8 mouse cellular contexts compared by ENCODE assay signal in the genomic region with DNA sequence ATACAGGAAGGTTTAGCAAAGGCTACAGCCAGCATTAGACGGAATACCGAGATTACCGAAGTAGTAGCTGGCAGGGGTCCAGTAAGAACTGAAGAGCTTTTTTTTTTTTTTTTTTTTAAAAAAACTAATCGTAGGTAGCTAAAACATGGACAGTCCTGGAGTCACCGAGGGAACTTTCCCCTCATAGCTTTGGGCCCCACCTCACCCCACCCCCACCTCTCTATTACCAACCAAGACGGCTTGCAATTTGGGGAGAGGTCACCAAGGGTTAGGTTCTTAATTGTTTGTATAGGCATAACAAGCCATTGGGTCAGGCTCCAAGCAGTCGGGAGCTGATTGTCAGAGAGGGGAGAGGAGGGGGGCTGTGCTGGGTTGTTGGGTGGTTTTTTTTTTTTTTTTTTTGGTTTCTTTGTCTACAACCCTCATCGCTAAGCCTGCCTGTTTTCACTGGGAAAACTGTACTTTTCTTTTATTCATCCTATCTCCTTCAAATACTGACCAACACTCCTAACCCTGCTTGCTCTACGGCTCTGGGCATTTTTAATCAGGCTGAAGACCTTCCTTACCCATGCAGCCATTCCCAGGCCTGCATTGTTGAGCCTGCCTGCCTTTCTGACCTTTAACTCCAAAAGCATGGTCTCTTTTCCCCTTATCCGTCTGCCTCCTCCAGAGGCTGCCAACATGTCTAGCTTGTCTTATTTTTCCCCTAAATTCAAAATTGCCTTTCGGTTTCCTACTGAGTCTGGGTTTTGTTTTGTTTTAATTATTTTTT. TPM values are rescaled to one million over a fixed set of nuclear protein-coding genes. Genes with fewer than 3 reads are reported as not detected.
DNase-seq lines count a peak whose midpoint lies in the region; ATAC-seq and TF ChIP-seq lines count a peak whose summit lies in the region.

No protein-coding gene starts in this region.

- peak overlapping the region; percentile 97 for H3K27ac ChIP-seq in heart, embryonic 15.5 days
- peak overlapping the region; percentile 92 for H3K27ac ChIP-seq in hindbrain, embryonic 15.5 days (replicated peaks)
- peak overlapping the region; percentile 93 for H3K27ac ChIP-seq in midbrain, postnatal 0 days (ENCODE audit: low read depth, low read length)

- 0 out of 2 replicates have a peak, but pooled peaks have one; percentile 1 for ATAC-seq in heart, embryonic 15.5 days (replicated peaks; ENCODE audit: insufficient number of reproducible peaks, insufficient read depth, low FRiP score, low read depth)
- ATAC-seq in hindbrain, embryonic 15.5 days (ENCODE audit: low FRiP score, low read depth): peak; percentile 27; the same call in 1 of the 2 replicates
- no peak; the same call in 1 of the 2 replicates for ATAC-seq in midbrain, postnatal 0 days (ENCODE audit: low FRiP score)

- peak overlapping the region; percentile 81 for H3K4me3 ChIP-seq in heart, embryonic 15.5 days
- H3K4me3 ChIP-seq in hindbrain, embryonic 15.5 days: peak overlapping the region; percentile 60
- H3K4me3 ChIP-seq in midbrain, postnatal 0 days (ENCODE audit: low read depth, low read length): peak overlapping the region; percentile 67

- no peaks in the 10 kb centered on the region for H3K9me3 ChIP-seq in heart, embryonic 15.5 days (replicated peaks)
- no peaks in the 10 kb centered on the region for H3K9me3 ChIP-seq in hindbrain, embryonic 15.5 days
- H3K9me3 ChIP-seq in midbrain, postnatal 0 days (ENCODE audit: low read length): no peaks in the 10 kb centered on the region

- TF ChIP-seq CTCF in brain, embryonic 14.5 days (IDR thresholded peaks at IDR 0.05; ENCODE audit: borderline replicate concordance, extremely low read depth, insufficient read depth, insufficient read length): no peak
- no peak for TF ChIP-seq CTCF in midbrain, postnatal 0 days (IDR thresholded peaks at IDR 0.05)

- TF ChIP-seq POLR2A in brain, embryonic 14.5 days (IDR thresholded peaks at IDR 0.05; ENCODE audit: borderline replicate concordance, extremely low read depth, insufficient read depth, insufficient read length, poor library complexity, severe bottlenecking): no peak

- intact Hi-C loops in heart, postnatal 14 days (cut with DNase I): loop anchor here (5.0 kb wide), 1 partner anchor 548 kb away; no protein-coding TSS in a partner anchor
- intact Hi-C loops in left cerebral cortex, postnatal 10 days (cut with DNase I): loop anchor here (5.0 kb wide), 1 partner anchor 728 kb away; no protein-coding TSS in a partner anchor

- peak overlapping the region; percentile 83 for H3K9ac ChIP-seq in heart, embryonic 15.5 days
- H3K9ac ChIP-seq in hindbrain, embryonic 15.5 days: peak overlapping the region; percentile 66
- peak overlapping the region; percentile 79 for H3K9ac ChIP-seq in midbrain, postnatal 0 days (replicated peaks; ENCODE audit: low read length, poor library complexity, severe bottlenecking)

- peaks cover 5% of the 10 kb centered on the region for H3K36me3 ChIP-seq in heart, embryonic 15.5 days
- no peaks in the 10 kb centered on the region for H3K36me3 ChIP-seq in hindbrain, embryonic 15.5 days
- H3K36me3 ChIP-seq in midbrain, postnatal 0 days (ENCODE audit: insufficient read depth, low read length): no peaks in the 10 kb centered on the region

- no peaks in the 10 kb centered on the region for H3K27me3 ChIP-seq in heart, embryonic 15.5 days
- H3K27me3 ChIP-seq in hindbrain, embryonic 15.5 days: no peaks in the 10 kb centered on the region
- no peaks in the 10 kb centered on the region for H3K27me3 ChIP-seq in midbrain, postnatal 0 days (ENCODE audit: insufficient read depth, low read length)

- DNase-seq in heart, postnatal 14 days: no peak
- DNase-seq in brain, embryonic 14.5 days (ENCODE audit: low read depth): peak; percentile 78
- no peak for DNase-seq in midbrain, postnatal 0 days (ENCODE audit: low spot score)
- no peak for DNase-seq in c-Kit-positive CD71-positive TER-119-positive erythroid progenitor cells, embryonic 14.5 days (ENCODE audit: low spot score)
- no peak for DNase-seq in left cerebral cortex, postnatal 10 days (ENCODE audit: extremely low spot score in 1 of 2, low spot score in 2 of 2)
- no peak for DNase-seq in lung, postnatal 4 days

- H3K4me1 ChIP-seq in heart, embryonic 15.5 days (replicated peaks): peaks cover 20% of the 10 kb centered on the region
- peaks cover 13% of the 10 kb centered on the region for H3K4me1 ChIP-seq in hindbrain, embryonic 15.5 days (replicated peaks)
- no peaks in the 10 kb centered on the region for H3K4me1 ChIP-seq in midbrain, postnatal 0 days (ENCODE audit: insufficient read depth, low read length)

- H3K4me2 ChIP-seq in heart, embryonic 15.5 days: peak overlapping the region; percentile 72
- peak overlapping the region; percentile 81 for H3K4me2 ChIP-seq in hindbrain, embryonic 15.5 days
- H3K4me2 ChIP-seq in midbrain, postnatal 0 days (ENCODE audit: low read depth, low read length, poor library complexity, severe bottlenecking): peak overlapping the region; percentile 73

- 8% methylated on average over 11 of the region's 11 CpGs for WGBS in heart, embryonic 15.5 days
- 2% methylated on average over 11 of the region's 11 CpGs for WGBS in hindbrain, embryonic 15.5 days
- WGBS in midbrain, postnatal 0 days: 5% methylated on average over 11 of the region's 11 CpGs

RNA-seq across cellular contexts. Expression of a gene that starts 0.8 kb away (rescaled TPM):
- polyA plus RNA-seq in heart, embryonic 15.5 days (2015; fragmentation: Nextera tagmentation; extraction: Ambion mirVana): 42.5 and 45.8 TPM in 2 replicates
- total RNA-seq in heart, postnatal 14 days (2021): 1 to 10 TPM; 1.0 to 2.3 TPM
- 8.7 and 11.4 TPM in 2 replicates for polyA plus RNA-seq in brain, embryonic 14.5 days (2012; rRNA removed)
- 12.0 and 14.5 TPM in 2 replicates for polyA plus RNA-seq in hindbrain, embryonic 15.5 days (2015; fragmentation: Nextera tagmentation; extraction: Ambion mirVana)
- 4.4 and 5.2 TPM in 2 replicates for total RNA-seq in midbrain, postnatal 0 days (2014; rRNA removed)
- polyA plus RNA-seq in midbrain, postnatal 0 days (2015; fragmentation: Nextera tagmentation; extraction: Ambion mirVana): 2.2 and 3.7 TPM in 2 replicates
- total RNA-seq in left cerebral cortex, postnatal 10 days (2021): 1 to 10 TPM; 1.8 to 1.9 TPM
